Mouse (Mus musculus): ENCODE measurements at regions not wholly inside any gene's neighbourhood (a gene's known extent, or its start where the extent isn't known, plus 50 kb on each side); places are given as distances from the start of the nearest gene placed in this dataset.

- no peak for DNase-seq (ENCODE audit: low spot score)
These were observed 105.1 kb upstream of the Erbb4 start for GRCm38 (mm10) chr1:69212896-69213500.

- no peak for DNase-seq (ENCODE audit: low spot score)
These were observed 94.9 kb upstream of the Erbb4 start for GRCm38 (mm10) chr1:69202745-69203144.

- no peak for DNase-seq (ENCODE audit: low spot score)
These were observed 57.3 kb upstream of the Erbb4 start for GRCm38 (mm10) chr1:69165202-69165601.
